Mouse (Mus musculus) cerebral cortex, adult 2 months (tissue): ENCODE measurements around the gene H2al2b.

Experiments used
- whole genome bisulfite sequencing: fragments of 180-500 bp; shearing (Covaris S2); methylation state at CpG from one replicate; pipeline ENCODE4 v1.1.7; 2018; 5-methylcytosine and 5-hydroxymethylcytosine counted together

The H2al2b gene

DNA sequence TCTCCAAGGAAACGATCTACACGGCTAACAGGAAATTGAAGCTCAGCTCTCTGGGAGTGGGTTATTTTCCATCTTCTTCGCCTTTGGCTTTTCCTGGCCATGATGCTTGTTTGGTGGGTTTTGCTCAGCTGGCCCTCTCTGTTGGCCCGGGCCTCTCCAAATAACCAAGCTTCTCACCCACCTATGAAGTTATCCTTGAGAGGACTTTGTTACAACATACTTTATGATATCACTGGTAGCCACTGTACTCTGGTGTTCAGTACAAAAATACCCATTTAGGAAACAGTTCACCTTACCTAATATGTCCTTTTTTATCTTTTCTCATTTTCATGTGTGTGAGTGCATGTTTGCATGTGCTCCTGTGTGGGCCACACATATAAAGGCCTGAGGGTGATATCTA, at the start of gene H2al2b:
Gene H2al2b (minus strand): TSS at position 101 of the 400 bp plus-strand sequence.
- WGBS: no CpG with 5 or more reads among the region's 4 CpGs
